Mouse (Mus musculus) bone marrow, adult 2 months (tissue): ENCODE results near the gene Abracl.

Source experiments
- CTCF ChIP-seq: fragments of 200-500 bp; IDR thresholded peaks from 2 replicates; pipeline ENCODE4 v1.5.1; 2011; ENCODE audit warnings: low read length, control low read depth; ENCODE audit not compliant: control insufficient read depth, insufficient read depth
- POLR2A ChIP-seq: fragments of 200-500 bp; IDR thresholded peaks from 2 replicates; pipeline ENCODE4 v1.6.1; 2011; ENCODE audit warnings: low read depth, mild to moderate bottlenecking, control low read depth, low read length, borderline replicate concordance; ENCODE audit not compliant: control insufficient read depth

DNA sequence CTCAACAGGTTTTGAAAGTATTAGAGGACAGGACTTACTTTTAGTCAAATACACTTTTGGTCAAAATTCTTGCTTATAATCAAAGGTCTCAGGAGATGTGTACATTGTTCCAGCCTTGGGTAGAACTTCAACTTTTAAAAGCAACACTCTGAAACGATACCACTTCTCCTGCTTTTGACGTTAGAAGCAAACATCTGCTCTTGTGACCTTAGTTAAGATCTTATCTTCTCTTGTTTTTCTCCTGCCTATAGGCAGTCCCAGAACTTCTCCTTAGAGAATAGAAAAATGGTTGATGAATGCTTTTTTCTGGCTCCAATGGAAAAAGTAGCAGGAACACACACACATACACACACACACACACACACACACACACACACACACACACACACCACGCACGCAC lies 57.0 kb downstream of the Abracl start:
- TF ChIP-seq CTCF (no peak), POLR2A (no peak)
